Mouse (Mus musculus) small intestine, adult 2 months (tissue): Measurements from ENCODE around the gene Dync2h1. TPM values are rescaled to one million over a fixed set of nuclear protein-coding genes. Genes with fewer than 3 reads are reported as not detected.
"Not testable (repeated sequence)": the region's sequence is repeated elsewhere in the genome, so short reads cannot be mapped to it uniquely, and the experiment has no call there.

Experiments
- H3K27ac ChIP-seq: fragments of 200-500 bp; 2 replicates; pipeline ENCODE4 v1.5.1; 2012; ENCODE audit warnings: low read depth, low read length, control low read depth, inconsistent platforms; ENCODE audit not compliant: insufficient read depth
- H3K27me3 ChIP-seq: fragments of 200-500 bp; 2 replicates; pipeline ENCODE4 v1.6.1; 2012; ENCODE audit warnings: mild to moderate bottlenecking, moderate library complexity, low read length, inconsistent platforms; ENCODE audit not compliant: control insufficient read depth, insufficient read depth
- H3K36me3 ChIP-seq: fragments of 200-500 bp; 2 replicates; pipeline ENCODE4 v1.6.1; 2012; ENCODE audit warnings: mild to moderate bottlenecking, low read length, control low read depth, inconsistent platforms; ENCODE audit not compliant: control insufficient read depth, insufficient read depth
- H3K4me1 ChIP-seq: fragments of 200-500 bp; 2 replicates; pipeline ENCODE4 v1.6.1; 2012; ENCODE audit warnings: low read length, inconsistent platforms, mixed read lengths; ENCODE audit not compliant: control insufficient read depth, insufficient read depth, insufficient read length
- H3K4me3 ChIP-seq: fragments of 200-500 bp; 2 replicates; pipeline ENCODE4 v1.5.1; 2012; ENCODE audit warnings: low read depth, mild to moderate bottlenecking, control low read depth, inconsistent platforms, low read length, moderate library complexity
- CTCF ChIP-seq: fragments of 200-500 bp; IDR thresholded peaks from 2 replicates; pipeline ENCODE4 v1.5.1; 2012; ENCODE audit warnings: low read depth, mild to moderate bottlenecking, control low read depth, inconsistent platforms, low read length, moderate library complexity, mixed read lengths; ENCODE audit not compliant: insufficient replicate concordance, insufficient read length; ENCODE audit errors: extremely low read depth
- POLR2A ChIP-seq: fragments of 200-500 bp; IDR thresholded peaks from 2 replicates; pipeline ENCODE4 v1.6.1; 2012; ENCODE audit warnings: low read depth, mild to moderate bottlenecking, control low read depth, inconsistent platforms, low read length, moderate library complexity
- whole genome bisulfite sequencing: fragments of 180-500 bp; shearing (Covaris S2); methylation state at CpG from one replicate; pipeline ENCODE4 v1.1.7; 2018; 5-methylcytosine and 5-hydroxymethylcytosine counted together
- polyA plus RNA-seq: library from polyadenylated mRNA; depleted of rRNA; stranded (reverse); fragments of >200 nt; gene quantifications from 2 replicates; pipeline ENCODE4 v1.2.3, GENCODE M21; 2012; rRNA removed

Gene Dync2h1
- 0.05 and 0.18 TPM in 2 replicates for polyA plus RNA-seq

GRCm38 (mm10) chr9:7184172-7184896, at the start of gene Dync2h1, which contains the start of gene Dcun1d5:
Gene Dync2h1 (minus strand): TSS chr9:7184446.
Gene Dcun1d5 (plus strand): TSS chr9:7184520.
- peak within 1 kb of the TSS; percentile 72 for H3K27ac ChIP-seq
- H3K4me1 ChIP-seq: peaks cover 2% of the 10 kb centered on the region; the same call in 1 of the 2 replicates
- 0 out of 2 replicates have a peak, but pooled peaks cover 2% of the 10 kb centered on the region for H3K36me3 ChIP-seq
- WGBS: under 1% methylated on average over 62 of the region's 62 CpGs
- TF ChIP-seq POLR2A (peak; percentile 77), CTCF (no peak)
- no peaks in the 10 kb centered on the region for H3K27me3 ChIP-seq
- peak within 1 kb of the TSS; percentile 88 for H3K4me3 ChIP-seq

DNA sequence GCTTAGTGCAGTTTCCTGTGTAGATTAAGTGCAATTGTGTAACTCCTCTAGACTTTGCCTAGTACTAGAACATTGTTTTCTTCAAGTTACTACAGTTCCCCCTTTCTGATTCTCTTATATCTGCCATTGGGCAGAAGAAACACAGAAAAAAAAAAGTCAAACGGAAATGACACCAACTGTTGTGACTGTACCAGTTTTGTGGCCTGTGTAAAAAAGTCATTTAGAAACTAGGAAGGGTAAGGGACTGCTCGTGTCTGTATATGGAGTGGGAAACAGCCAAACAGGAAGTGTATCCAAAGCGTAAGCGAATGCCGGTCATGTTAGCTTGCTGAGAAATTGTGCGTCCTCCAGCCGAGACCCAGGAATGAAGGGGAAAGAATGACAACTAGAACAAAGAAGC, 37.2 kb upstream of the Dync2h1 start:
- Histone ChIP-seq H3K36me3 (peaks cover 1% of the 10 kb centered on the region; the same call in 1 of the 2 replicates), H3K4me1 (no peaks in the 10 kb centered on the region), H3K27me3 (no peaks in the 10 kb centered on the region), H3K4me3 (no peak overlapping the region), H3K27ac (0 out of 2 replicates have a peak overlapping the region, but pooled peaks have one; percentile 3)
- WGBS: 75% methylated on average over 7 of the region's 7 CpGs
- TF ChIP-seq CTCF: no peak
- no peak for TF ChIP-seq POLR2A

- H3K27ac ChIP-seq: no peak overlapping the region
- TF ChIP-seq POLR2A: no peak
- WGBS: 76% methylated on average over 5 of the region's 5 CpGs
Measured at GRCm38 (mm10) chr9:7221024-7221423, 36.8 kb upstream of the Dync2h1 start.

DNA sequence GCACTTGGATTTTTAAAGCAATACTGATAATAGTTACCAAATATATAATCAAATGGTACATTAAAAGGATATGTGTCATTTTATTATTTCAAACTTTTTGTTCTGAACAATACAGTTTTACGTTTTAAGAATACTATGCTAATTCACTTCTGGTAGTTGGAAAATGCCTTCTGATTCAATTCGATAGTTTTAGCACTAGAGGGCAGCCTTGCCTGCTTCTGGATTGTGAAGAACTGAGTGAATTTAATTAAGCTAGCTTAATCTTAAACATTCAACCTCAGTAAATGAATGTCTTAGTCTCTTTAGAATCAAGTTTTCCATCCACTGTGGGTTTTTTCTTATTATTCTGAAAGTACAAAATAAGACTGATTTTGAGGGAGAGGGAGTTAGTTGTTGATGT, 32.0 kb upstream of the Dync2h1 start:
- no peak for TF ChIP-seq POLR2A
- 44% methylated on average over 2 of the region's 2 CpGs for WGBS
- no peaks in the 10 kb centered on the region for H3K4me1 ChIP-seq
- no peak overlapping the region for H3K27ac ChIP-seq
- no peak overlapping the region for H3K4me3 ChIP-seq
- peaks cover 1% of the 10 kb centered on the region; the same call in 1 of the 2 replicates for H3K36me3 ChIP-seq
- H3K27me3 ChIP-seq: no peaks in the 10 kb centered on the region

More at GRCm38 (mm10) chr9:7221024-7221423, 36.8 kb upstream of the Dync2h1 start:
- Histone ChIP-seq H3K27me3 (no peaks in the 10 kb centered on the region), H3K4me1 (no peaks in the 10 kb centered on the region), H3K4me3 (no peak overlapping the region), H3K36me3 (peaks cover 1% of the 10 kb centered on the region; the same call in 1 of the 2 replicates)

DNA sequence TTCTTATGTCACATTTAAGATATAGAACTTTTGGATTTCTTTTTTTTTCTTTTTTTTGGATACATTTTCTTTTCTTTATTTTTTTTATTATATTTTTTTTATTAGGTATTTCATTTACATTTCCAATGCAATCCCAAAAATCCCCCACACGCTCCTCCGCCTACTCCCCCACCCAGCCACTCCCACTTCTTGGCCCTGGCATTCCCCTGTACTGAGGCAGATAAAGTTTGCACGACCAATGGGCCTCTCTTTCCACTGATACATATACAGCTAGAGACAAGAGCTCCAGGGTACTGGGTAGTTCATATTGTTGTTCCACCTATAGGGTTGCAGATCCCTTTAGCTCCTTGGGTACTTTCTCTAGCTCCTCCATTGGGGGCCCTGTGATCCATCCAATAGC, 6.4 kb upstream of the Dync2h1 start:
- not testable (repeated sequence) for H3K4me3 ChIP-seq, H3K36me3 ChIP-seq, H3K4me1 ChIP-seq, H3K27me3 ChIP-seq, H3K27ac ChIP-seq
- 91% methylated on average over 3 of the region's 3 CpGs for WGBS

- peaks cover 3% of the 10 kb centered on the region; the same call in 1 of the 2 replicates for H3K36me3 ChIP-seq
- peak overlapping the region; percentile 88 for H3K4me3 ChIP-seq
- no peaks in the 10 kb centered on the region for H3K27me3 ChIP-seq
- H3K4me1 ChIP-seq: peaks cover 2% of the 10 kb centered on the region; the same call in 1 of the 2 replicates
- under 1% methylated on average over 31 of the region's 31 CpGs for WGBS
- peak overlapping the region; percentile 27; the same call in 1 of the 2 replicates for H3K27ac ChIP-seq
- TF ChIP-seq POLR2A (no peak), CTCF (no peak)
Measured at GRCm38 (mm10) chr9:7184897-7185291, 648 bp upstream of the Dync2h1 start.

- Histone ChIP-seq H3K4me3 (peak overlapping the region; percentile 74), H3K27ac (no peak overlapping the region), H3K4me1 (peaks cover 6% of the 10 kb centered on the region; the same call in 1 of the 2 replicates), H3K36me3 (no peaks in the 10 kb centered on the region), H3K27me3 (no peaks in the 10 kb centered on the region)
- TF ChIP-seq POLR2A: no peak
- TF ChIP-seq CTCF: no peak
- WGBS: 11% methylated on average over 41 of the region's 41 CpGs
Measured at GRCm38 (mm10) chr9:7176618-7177610, 7.3 kb downstream of the Dync2h1 start.
